Mouse (Mus musculus) brain, adult 2 months (tissue): ENCODE data around the gene Mus81.
"Not testable (repeated sequence)": the region's sequence is repeated elsewhere in the genome, so short reads cannot be mapped to it uniquely, and the experiment has no call there.

Source experiments
- DNase-seq: peaks from one replicate; pipeline ENCODE4 v3.0.0; 2011; ENCODE audit warnings: low read depth, low spot score

Mus81 gene

GRCm38 (mm10) chr19:5492641-5493040, 4.4 kb upstream of the Mus81 start:
- DNase-seq, result no peak

GRCm38 (mm10) chr19:5490898-5491708, 2.9 kb upstream of the Mus81 start:
- peak; percentile 94 for DNase-seq

- peak; percentile 99 for DNase-seq
These were observed 2.2 kb upstream of the Mus81 start, which contains the start of gene Cfl1 for GRCm38 (mm10) chr19:5490313-5490897. Gene Cfl1, plus strand, starts transcription at chr19:5490455.

- not testable (repeated sequence) for DNase-seq
These were observed 1.5 kb upstream of the Mus81 start for GRCm38 (mm10) chr19:5489721-5490120.

GRCm38 (mm10) chr19:5488878-5489571, 823 bp upstream of the Mus81 start:
- DNase-seq, result peak; percentile 99

- DNase-seq, result no peak
These were observed 1.4 kb downstream of the Mus81 start for GRCm38 (mm10) chr19:5486771-5487170.

GRCm38 (mm10) chr19:5486286-5486685, 1.9 kb downstream of the Mus81 start:
- peak; percentile 75 for DNase-seq

- peak; percentile 91 for DNase-seq
These were observed 2.4 kb downstream of the Mus81 start for GRCm38 (mm10) chr19:5485821-5486220.

GRCm38 (mm10) chr19:5485371-5485770, 2.8 kb downstream of the Mus81 start:
- peak; percentile 36 for DNase-seq

- no peak for DNase-seq
These were observed 3.7 kb downstream of the Mus81 start for GRCm38 (mm10) chr19:5484496-5484895.

- DNase-seq, result no peak
These were observed 4.5 kb downstream of the Mus81 start for GRCm38 (mm10) chr19:5483386-5484359.

GRCm38 (mm10) chr19:5481398-5481797, 6.8 kb downstream of the Mus81 start:
- no peak for DNase-seq

- DNase-seq, result no peak
These were observed 8.2 kb downstream of the Mus81 start for GRCm38 (mm10) chr19:5480016-5480415.

- DNase-seq, result peak; percentile 54
These were observed 10.4 kb downstream of the Mus81 start for GRCm38 (mm10) chr19:5477668-5478300.

- peak; percentile 76 for DNase-seq
These were observed 11.1 kb downstream of the Mus81 start for GRCm38 (mm10) chr19:5477004-5477667.

GRCm38 (mm10) chr19:5475069-5475714, 13.0 kb downstream of the Mus81 start:
- DNase-seq, result peak; percentile 61

- peak; percentile 65 for DNase-seq
These were observed 13.7 kb downstream of the Mus81 start for GRCm38 (mm10) chr19:5474281-5475068.

GRCm38 (mm10) chr19:5473720-5474119, 14.5 kb downstream of the Mus81 start, which contains the start of gene Efemp2:
Gene Efemp2, plus strand, starts transcription at chr19:5473954.
- peak; percentile 86 for DNase-seq

- no peak for DNase-seq
These were observed 15.3 kb downstream of the Mus81 start for GRCm38 (mm10) chr19:5472857-5473256.
